Mouse (Mus musculus) kidney, embryonic 14.5 days (tissue): Measurements from ENCODE around the gene Mfsd11. TPM values are rescaled to one million over a fixed set of nuclear protein-coding genes. Genes with fewer than 3 reads are reported as not detected.

Experiments used
- ATAC-seq: fragments of 200-750 bp; cut with Nextera tagmentation; 2 replicates; pipeline ENCODE4 v1.8.0; 2017; ENCODE audit warnings: moderate number of reproducible peaks, mild to moderate bottlenecking, moderate TSS enrichment, moderate library complexity; ENCODE audit not compliant: low FRiP score, low TSS enrichment
- H3K27ac ChIP-seq: fragments of 300-500 bp; sonication (generic); 2 replicates; pipeline ENCODE4 v1.5.1; 2014; ENCODE audit warnings: low read depth, mild to moderate bottlenecking, low read length, moderate library complexity, mixed read lengths
- H3K27me3 ChIP-seq: fragments of 300-500 bp; sonication (generic); 2 replicates; pipeline ENCODE4 v1.6.1; 2014; ENCODE audit warnings: mild to moderate bottlenecking, low read length; ENCODE audit not compliant: control insufficient read depth, insufficient read depth
- H3K36me3 ChIP-seq: fragments of 300-500 bp; sonication (generic); 2 replicates; pipeline ENCODE4 v1.6.1; 2014; ENCODE audit warnings: low read length, mixed read lengths; ENCODE audit not compliant: control insufficient read depth, insufficient read depth
- H3K4me1 ChIP-seq: fragments of 300-500 bp; sonication (generic); 2 replicates; pipeline ENCODE4 v1.6.1; 2014; ENCODE audit warnings: low read length, mixed read lengths; ENCODE audit not compliant: control insufficient read depth, insufficient read depth
- H3K4me2 ChIP-seq: fragments of 300-500 bp; sonication (generic); replicated peaks from 2 replicates; pipeline ENCODE4 v1.6.1; 2014; ENCODE audit warnings: low read depth, mild to moderate bottlenecking, low read length
- H3K4me3 ChIP-seq: fragments of 300-500 bp; sonication (generic); 2 replicates; pipeline ENCODE4 v1.5.1; 2014; ENCODE audit warnings: mild to moderate bottlenecking, low read length
- H3K9ac ChIP-seq: fragments of 300-500 bp; sonication (generic); 2 replicates; pipeline ENCODE4 v1.6.1; 2014; ENCODE audit warnings: low read depth, mild to moderate bottlenecking, low read length, moderate library complexity
- H3K9me3 ChIP-seq: fragments of 300-500 bp; sonication (generic); 2 replicates; pipeline ENCODE4 v1.6.1; 2016; ENCODE audit warnings: low read length; ENCODE audit not compliant: control insufficient read depth
- WGBS: fragments of 180-500 bp; shearing (Covaris S2); extraction: QIAGEN DNeasy Blood & Tissue Kit; methylation state at CpG from one replicate; pipeline ENCODE4 v1.1.7; 2014; 5-methylcytosine and 5-hydroxymethylcytosine counted together
- polyA plus RNA-seq: library from polyadenylated mRNA; unstranded; fragments of >200 nt; fragmentation: Nextera tagmentation; extraction: Ambion mirVana; gene quantifications from 2 replicates; pipeline ENCODE4 v1.2.1, GENCODE M21; 2014

Mfsd11 gene
- polyA plus RNA-seq, 1 experiment from 2014 or later = 35.0 TPM

GRCm38 (mm10) chr11:116849587-116849986, 2.7 kb upstream of the Mfsd11 start:
- Histone ChIP-seq H3K27ac (no peak overlapping the region), H3K4me3 (no peak overlapping the region), H3K4me2 (no peak overlapping the region), H3K9ac (no peak overlapping the region), H3K27me3 (no peaks in the 10 kb centered on the region), H3K4me1 (peaks cover 10% of the 10 kb centered on the region; the same call in 1 of the 2 replicates), H3K9me3 (no peaks in the 10 kb centered on the region), H3K36me3 (peaks cover 47% of the 10 kb centered on the region)
- no peak for ATAC-seq

GRCm38 (mm10) chr11:116850085-116850484, 2.2 kb upstream of the Mfsd11 start:
- no peak for ATAC-seq

GRCm38 (mm10) chr11:116850833-116851477, 1.3 kb upstream of the Mfsd11 start:
- H3K27ac ChIP-seq = no peak overlapping the region
- no peaks in the 10 kb centered on the region for H3K9me3 ChIP-seq
- no peaks in the 10 kb centered on the region for H3K27me3 ChIP-seq
- no peak for ATAC-seq
- peak overlapping the region; percentile 74 for H3K4me2 ChIP-seq
- 32% methylated on average over 6 of the region's 6 CpGs for WGBS
- peak overlapping the region; percentile 98 for H3K4me3 ChIP-seq
- H3K4me1 ChIP-seq = peaks cover 14% of the 10 kb centered on the region; the same call in 1 of the 2 replicates
- peaks cover 44% of the 10 kb centered on the region for H3K36me3 ChIP-seq
- H3K9ac ChIP-seq = peak overlapping the region; percentile 100

More at GRCm38 (mm10) chr11:116850085-116850484, 2.2 kb upstream of the Mfsd11 start:
- H3K9ac ChIP-seq = peak overlapping the region; percentile 19; the same call in 1 of the 2 replicates
- no peaks in the 10 kb centered on the region for H3K27me3 ChIP-seq
- no peaks in the 10 kb centered on the region for H3K9me3 ChIP-seq
- peaks cover 47% of the 10 kb centered on the region for H3K36me3 ChIP-seq
- H3K27ac ChIP-seq = no peak overlapping the region
- WGBS = 53% methylated on average over 4 of the region's 4 CpGs
- H3K4me2 ChIP-seq = peak overlapping the region; percentile 74
- peak overlapping the region; percentile 98 for H3K4me3 ChIP-seq
- H3K4me1 ChIP-seq = peaks cover 14% of the 10 kb centered on the region; the same call in 1 of the 2 replicates

GRCm38 (mm10) chr11:116851576-116852290, 507 bp upstream of the Mfsd11 start:
- no peaks in the 10 kb centered on the region for H3K9me3 ChIP-seq
- H3K4me1 ChIP-seq = peaks cover 11% of the 10 kb centered on the region; the same call in 1 of the 2 replicates
- under 1% methylated on average over 29 of the region's 29 CpGs for WGBS
- ATAC-seq = no peak
- H3K9ac ChIP-seq = peak overlapping the region; percentile 100
- peak overlapping the region; percentile 74 for H3K4me2 ChIP-seq
- peak overlapping the region; percentile 98 for H3K4me3 ChIP-seq
- H3K36me3 ChIP-seq = peaks cover 46% of the 10 kb centered on the region
- H3K27me3 ChIP-seq = no peaks in the 10 kb centered on the region
- H3K27ac ChIP-seq = peak overlapping the region; percentile 97

- Histone ChIP-seq H3K4me2 (peak within 1 kb of the TSS; percentile 74), H3K9me3 (no peaks in the 10 kb centered on the region), H3K27ac (peak within 1 kb of the TSS; percentile 97), H3K4me3 (peak within 1 kb of the TSS; percentile 98), H3K36me3 (peaks cover 42% of the 10 kb centered on the region), H3K9ac (peak within 1 kb of the TSS; percentile 100), H3K27me3 (no peaks in the 10 kb centered on the region), H3K4me1 (peaks cover 11% of the 10 kb centered on the region; the same call in 1 of the 2 replicates)
- peak; percentile 90 for ATAC-seq
- under 1% methylated on average over 72 of the region's 74 CpGs for WGBS
These were observed 761 bp downstream of the Mfsd11 start, which contains the start of gene Srsf2 for GRCm38 (mm10) chr11:116852891-116853511. Srsf2 (minus strand) TSS chr11:116853094.

GRCm38 (mm10) chr11:116853512-116853928, 1.3 kb downstream of the Mfsd11 start:
- Histone ChIP-seq H3K9me3 (no peaks in the 10 kb centered on the region), H3K4me2 (peak overlapping the region; percentile 59), H3K4me1 (peaks cover 11% of the 10 kb centered on the region; the same call in 1 of the 2 replicates), H3K9ac (peak overlapping the region; percentile 100), H3K27me3 (no peaks in the 10 kb centered on the region), H3K4me3 (peak overlapping the region; percentile 98), H3K27ac (peak overlapping the region; percentile 97), H3K36me3 (peaks cover 37% of the 10 kb centered on the region)
- WGBS = under 1% methylated on average over 36 of the region's 36 CpGs
- peak; percentile 91 for ATAC-seq

GRCm38 (mm10) chr11:116854279-116854678, 2.0 kb downstream of the Mfsd11 start:
- Histone ChIP-seq H3K4me3 (peak overlapping the region; percentile 98), H3K27ac (no peak overlapping the region; the same call in 1 of the 2 replicates), H3K4me1 (peaks cover 11% of the 10 kb centered on the region; the same call in 1 of the 2 replicates), H3K27me3 (no peaks in the 10 kb centered on the region), H3K4me2 (peak overlapping the region; percentile 59), H3K9ac (peak overlapping the region; percentile 100), H3K36me3 (peaks cover 33% of the 10 kb centered on the region), H3K9me3 (no peaks in the 10 kb centered on the region)
- WGBS = 38% methylated on average over 10 of the region's 10 CpGs
- ATAC-seq = no peak

- H3K9ac ChIP-seq = no peak overlapping the region
- 71% methylated on average over 12 of the region's 12 CpGs for WGBS
These were observed 5.1 kb downstream of the Mfsd11 start for GRCm38 (mm10) chr11:116857183-116857850.

More at GRCm38 (mm10) chr11:116857183-116857850, 5.1 kb downstream of the Mfsd11 start:
- no peaks in the 10 kb centered on the region for H3K9me3 ChIP-seq
- no peak overlapping the region for H3K27ac ChIP-seq
- H3K36me3 ChIP-seq = peaks cover 35% of the 10 kb centered on the region; the same call in 1 of the 2 replicates
- H3K4me3 ChIP-seq = no peak overlapping the region
- no peak overlapping the region for H3K4me2 ChIP-seq
- no peak for ATAC-seq
- H3K4me1 ChIP-seq = peaks cover 7% of the 10 kb centered on the region; the same call in 1 of the 2 replicates
- no peaks in the 10 kb centered on the region for H3K27me3 ChIP-seq
